Mouse (Mus musculus): ENCODE data around the gene Cenph. TPM values are rescaled to one million over a fixed set of nuclear protein-coding genes. Genes with fewer than 3 reads are reported as not detected.

The Cenph gene
- total RNA-seq, 2 experiments from 2014 or later: 0.66 to 0.76 TPM

Other genes starting within 250 kb of the Cenph start
- under 1 TPM; 0.18 to 0.51 TPM for gene Ocln, start 223.2 kb downstream of the Cenph start, total RNA-seq (2021)
- under 1 TPM; 0.35 to 0.86 TPM for gene Marveld2, start 158.9 kb downstream of the Cenph start, total RNA-seq (2021)
- gene Ak6, start 124.9 kb downstream of the Cenph start, total RNA-seq (2021): 10 to 100 TPM; 53.7 to 59.6 TPM
- 1 to 10 TPM; 8.3 to 9.0 TPM for gene Rad17, start 124.8 kb downstream of the Cenph start, total RNA-seq (2021)
- gene Taf9, start 124.3 kb downstream of the Cenph start, total RNA-seq (2021): 1 to 10 TPM; 4.5 to 7.7 TPM
- under 1 TPM; 0.62 to 0.76 TPM for gene Ccdc125, start 106.2 kb downstream of the Cenph start, total RNA-seq (2021)
- gene Cdk7, start 45.0 kb downstream of the Cenph start, total RNA-seq (2021): 10 to 100 TPM; 14.3 to 17.0 TPM
- gene Mrps36, start 31.2 kb downstream of the Cenph start, total RNA-seq (2021): 100 to 1,000 TPM; 124 to 151 TPM
- gene Ccnb1, start 10.7 kb upstream of the Cenph start, total RNA-seq (2021): 1 to 10 TPM; 4.2 to 4.3 TPM
- 10 to 100 TPM; 14.9 to 15.6 TPM for gene Slc30a5, start 57.5 kb upstream of the Cenph start, total RNA-seq (2021)